Mouse (Mus musculus) lung, postnatal 0 days (tissue): ENCODE data around the gene Lgr4. TPM values are rescaled to one million over a fixed set of nuclear protein-coding genes. Genes with fewer than 3 reads are reported as not detected.

Source experiments
- ATAC-seq: fragments of 200-750 bp; cut with Nextera tagmentation; 2 replicates; pipeline ENCODE4 v1.8.0; 2017; ENCODE audit warnings: moderate library complexity
- DNase-seq: peaks from one replicate; pipeline ENCODE4 v3.0.0-alpha.2; 2016; ENCODE audit warnings: low spot score
- H3K27ac ChIP-seq: fragments of 300-500 bp; sonication (generic); 2 replicates; pipeline ENCODE4 v1.5.1; 2014; ENCODE audit warnings: antibody characterized with exemption, mild to moderate bottlenecking, low read length, mixed read lengths
- H3K27me3 ChIP-seq: fragments of 300-500 bp; sonication (generic); replicated peaks from 2 replicates; pipeline ENCODE4 v1.6.1; 2014; ENCODE audit warnings: low read length, mixed read lengths; ENCODE audit not compliant: insufficient read depth
- H3K36me3 ChIP-seq: fragments of 300-500 bp; sonication (generic); 2 replicates; pipeline ENCODE4 v1.6.1; 2014; ENCODE audit warnings: low read length, mixed read lengths; ENCODE audit not compliant: insufficient read depth
- H3K4me1 ChIP-seq: fragments of 300-500 bp; sonication (generic); 2 replicates; pipeline ENCODE4 v1.6.1; 2014; ENCODE audit warnings: antibody characterized with exemption, low read depth, low read length, mixed read lengths; ENCODE audit not compliant: insufficient read depth
- H3K4me2 ChIP-seq: fragments of 300-500 bp; sonication (generic); replicated peaks from 2 replicates; pipeline ENCODE4 v1.6.1; 2014; ENCODE audit warnings: low read depth, mild to moderate bottlenecking, low read length, moderate library complexity, mixed read lengths
- H3K4me3 ChIP-seq: fragments of 300-500 bp; sonication (generic); 2 replicates; pipeline ENCODE4 v1.5.1; 2014; ENCODE audit warnings: low read depth, low read length
- H3K9ac ChIP-seq: fragments of 300-500 bp; sonication (generic); replicated peaks from 2 replicates; pipeline ENCODE4 v1.6.1; 2014; ENCODE audit warnings: low read depth, mild to moderate bottlenecking
- H3K9me3 ChIP-seq: fragments of 300-500 bp; sonication (generic); 2 replicates; pipeline ENCODE4 v1.6.1; 2016; ENCODE audit warnings: low read length, mixed read lengths
- CTCF ChIP-seq: IDR thresholded peaks from 2 replicates; pipeline ENCODE4 v1.5.1; 2016; ENCODE audit warnings: antibody characterized with exemption, mild to moderate bottlenecking
- EP300 ChIP-seq: IDR thresholded peaks from 2 replicates; pipeline ENCODE4 v1.6.1; 2016; ENCODE audit warnings: antibody characterized with exemption, mild to moderate bottlenecking, control low read depth
- WGBS: fragments of 180-500 bp; shearing (Covaris S2); extraction: QIAGEN DNeasy Blood & Tissue Kit; methylation state at CpG from one replicate; pipeline ENCODE4 v1.1.7; 2014; 5-methylcytosine and 5-hydroxymethylcytosine counted together
- polyA plus RNA-seq: library from polyadenylated mRNA; unstranded; fragments of >200 nt; fragmentation: Nextera tagmentation; extraction: Ambion mirVana; gene quantifications from 2 replicates; pipeline ENCODE4 v1.2.1, GENCODE M21; 2015

The Lgr4 gene
- polyA plus RNA-seq, 1 experiment from 2014 or later: 1.8 TPM

DNA sequence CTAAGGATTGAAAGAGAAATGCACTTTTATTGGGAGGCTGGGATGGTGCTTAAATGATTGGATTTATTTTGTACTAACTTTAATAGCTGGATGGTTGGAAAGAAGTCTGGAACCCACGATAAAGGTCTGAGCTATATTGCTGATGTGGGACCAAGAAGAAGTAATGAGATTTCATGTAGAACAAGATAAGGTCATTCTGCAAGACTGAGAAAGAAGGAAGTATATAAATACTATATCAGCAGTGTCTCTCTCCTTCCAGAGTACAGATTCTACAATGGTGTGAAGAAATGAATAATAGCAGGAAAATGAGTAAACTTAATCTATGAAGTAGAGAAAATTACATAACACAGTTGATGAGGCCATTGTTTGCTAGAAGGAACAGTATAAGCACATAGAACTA is 103.0 kb downstream of the Lgr4 start:
- Histone ChIP-seq H3K4me2 (no peak overlapping the region), H3K9ac (no peak overlapping the region), H3K4me1 (peaks cover 4% of the 10 kb centered on the region; the same call in 1 of the 2 replicates), H3K27ac (no peak overlapping the region), H3K27me3 (no peaks in the 10 kb centered on the region), H3K4me3 (no peak overlapping the region), H3K9me3 (no peaks in the 10 kb centered on the region), H3K36me3 (no peaks in the 10 kb centered on the region)
- ATAC-seq (no peak), DNase-seq (no peak)
- TF ChIP-seq EP300 (no peak), CTCF (no peak)
- 87% methylated on average over 1 of the region's 1 CpGs for WGBS

DNA sequence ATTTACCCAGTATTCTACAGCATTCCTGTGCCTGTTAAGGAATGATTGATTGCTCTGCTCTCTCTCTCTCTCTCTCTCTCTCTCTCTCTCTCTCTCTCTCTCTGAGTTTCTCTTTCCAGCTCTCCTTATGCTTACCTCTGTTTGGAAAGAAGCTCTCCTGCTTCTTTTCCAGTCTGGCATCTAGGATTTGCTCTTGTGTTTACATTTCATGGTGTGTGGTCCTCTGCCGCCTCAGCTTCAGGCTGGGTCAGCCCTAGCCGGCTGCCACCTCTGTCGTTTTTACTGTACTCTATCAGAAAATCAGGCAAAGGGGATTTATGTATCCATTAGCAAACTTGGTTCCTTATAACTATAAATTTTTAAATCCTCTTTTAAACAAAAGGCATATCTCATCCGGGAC is 118.8 kb downstream of the Lgr4 start:
- TF ChIP-seq EP300 (no peak), CTCF (no peak)
- ATAC-seq: no peak
- no peak overlapping the region for H3K4me3 ChIP-seq
- H3K36me3 ChIP-seq: no peaks in the 10 kb centered on the region
- DNase-seq: no peak
- H3K27me3 ChIP-seq: no peaks in the 10 kb centered on the region
- H3K4me1 ChIP-seq: no peaks in the 10 kb centered on the region
- no peak overlapping the region for H3K9ac ChIP-seq
- H3K4me2 ChIP-seq: no peak overlapping the region
- WGBS: 21% methylated on average over 4 of the region's 4 CpGs
- no peaks in the 10 kb centered on the region for H3K9me3 ChIP-seq
- no peak overlapping the region for H3K27ac ChIP-seq

DNA sequence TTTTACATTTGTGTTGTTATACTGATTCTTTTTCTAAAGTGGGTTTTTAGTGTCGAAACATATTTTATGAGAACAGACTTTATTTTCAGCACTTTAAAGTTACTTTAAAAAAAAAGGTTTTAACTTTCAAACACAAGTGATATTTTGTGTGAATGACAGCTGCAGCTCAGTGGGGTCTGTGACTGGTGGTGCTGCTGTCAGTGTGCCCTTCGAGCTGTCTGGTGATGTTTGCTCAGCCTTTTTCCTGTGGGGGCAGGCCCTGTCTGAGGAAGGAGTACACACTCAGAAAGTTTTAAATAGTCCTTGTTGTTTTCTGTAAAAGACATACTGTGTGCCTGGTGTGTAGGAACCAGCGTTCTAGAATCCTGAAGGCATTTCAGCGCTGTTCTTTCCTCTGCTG is 119.2 kb downstream of the Lgr4 start:
- Histone ChIP-seq H3K4me1 (no peaks in the 10 kb centered on the region), H3K27me3 (no peaks in the 10 kb centered on the region), H3K9ac (no peak overlapping the region), H3K4me3 (no peak overlapping the region), H3K36me3 (no peaks in the 10 kb centered on the region), H3K27ac (no peak overlapping the region), H3K4me2 (no peak overlapping the region), H3K9me3 (no peaks in the 10 kb centered on the region)
- TF ChIP-seq CTCF: no peak
- TF ChIP-seq EP300: no peak
- WGBS: 41% methylated on average over 4 of the region's 4 CpGs
- ATAC-seq (no peak), DNase-seq (no peak)

DNA sequence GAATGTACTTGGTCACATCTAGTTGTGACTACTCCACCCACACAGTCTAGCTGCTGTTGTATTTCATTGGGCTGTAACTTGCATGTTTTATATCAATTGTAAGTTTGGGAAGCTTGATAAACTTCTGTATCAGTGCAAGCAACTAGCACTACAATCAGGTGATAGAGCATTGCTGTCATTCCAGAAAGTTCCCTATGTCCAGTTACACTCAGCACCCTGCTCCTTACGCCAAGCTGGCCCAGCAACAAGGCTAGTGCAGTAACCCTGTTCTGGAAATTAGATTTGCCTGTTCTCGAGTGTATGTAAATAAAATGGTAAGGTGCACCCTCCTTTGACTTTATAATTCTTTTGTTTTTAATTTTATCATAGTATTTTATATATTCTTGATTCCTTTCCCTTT is 119.8 kb downstream of the Lgr4 start:
- H3K36me3 ChIP-seq: no peaks in the 10 kb centered on the region
- TF ChIP-seq CTCF (no peak), EP300 (no peak)
- H3K4me3 ChIP-seq: no peak overlapping the region
- H3K9me3 ChIP-seq: no peaks in the 10 kb centered on the region
- H3K4me2 ChIP-seq: no peak overlapping the region
- H3K9ac ChIP-seq: no peak overlapping the region
- no peak overlapping the region for H3K27ac ChIP-seq
- ATAC-seq: no peak
- no peaks in the 10 kb centered on the region for H3K4me1 ChIP-seq
- no peak for DNase-seq
- H3K27me3 ChIP-seq: no peaks in the 10 kb centered on the region
- 66% methylated on average over 2 of the region's 2 CpGs for WGBS

DNA sequence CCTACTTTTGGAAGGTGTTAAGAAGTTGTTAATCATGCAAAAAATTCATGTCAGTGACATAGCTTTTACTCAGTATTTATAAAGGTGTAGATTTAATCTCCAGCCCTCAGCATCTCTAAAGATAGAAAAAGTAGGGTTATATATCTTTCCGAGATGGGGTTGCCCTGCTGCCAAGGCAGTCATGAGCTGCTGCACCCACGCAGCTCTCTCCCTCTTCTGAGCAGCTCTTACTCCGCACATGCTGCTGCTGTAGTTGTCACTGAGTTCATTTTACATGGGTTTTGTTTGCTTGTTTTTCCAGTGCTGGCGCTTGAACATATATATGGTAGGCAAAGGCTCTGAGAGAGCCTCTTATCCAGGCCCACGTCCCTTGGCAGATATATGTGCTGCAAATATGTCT is 120.9 kb downstream of the Lgr4 start:
- no peak overlapping the region for H3K27ac ChIP-seq
- H3K36me3 ChIP-seq: no peaks in the 10 kb centered on the region
- WGBS: 76% methylated on average over 5 of the region's 5 CpGs
- H3K27me3 ChIP-seq: no peaks in the 10 kb centered on the region
- no peaks in the 10 kb centered on the region for H3K9me3 ChIP-seq
- DNase-seq (no peak), ATAC-seq (no peak)
- no peak overlapping the region for H3K4me2 ChIP-seq
- H3K4me3 ChIP-seq: no peak overlapping the region
- H3K4me1 ChIP-seq: no peaks in the 10 kb centered on the region
- TF ChIP-seq EP300 (no peak), CTCF (no peak)
- no peak overlapping the region for H3K9ac ChIP-seq

DNA sequence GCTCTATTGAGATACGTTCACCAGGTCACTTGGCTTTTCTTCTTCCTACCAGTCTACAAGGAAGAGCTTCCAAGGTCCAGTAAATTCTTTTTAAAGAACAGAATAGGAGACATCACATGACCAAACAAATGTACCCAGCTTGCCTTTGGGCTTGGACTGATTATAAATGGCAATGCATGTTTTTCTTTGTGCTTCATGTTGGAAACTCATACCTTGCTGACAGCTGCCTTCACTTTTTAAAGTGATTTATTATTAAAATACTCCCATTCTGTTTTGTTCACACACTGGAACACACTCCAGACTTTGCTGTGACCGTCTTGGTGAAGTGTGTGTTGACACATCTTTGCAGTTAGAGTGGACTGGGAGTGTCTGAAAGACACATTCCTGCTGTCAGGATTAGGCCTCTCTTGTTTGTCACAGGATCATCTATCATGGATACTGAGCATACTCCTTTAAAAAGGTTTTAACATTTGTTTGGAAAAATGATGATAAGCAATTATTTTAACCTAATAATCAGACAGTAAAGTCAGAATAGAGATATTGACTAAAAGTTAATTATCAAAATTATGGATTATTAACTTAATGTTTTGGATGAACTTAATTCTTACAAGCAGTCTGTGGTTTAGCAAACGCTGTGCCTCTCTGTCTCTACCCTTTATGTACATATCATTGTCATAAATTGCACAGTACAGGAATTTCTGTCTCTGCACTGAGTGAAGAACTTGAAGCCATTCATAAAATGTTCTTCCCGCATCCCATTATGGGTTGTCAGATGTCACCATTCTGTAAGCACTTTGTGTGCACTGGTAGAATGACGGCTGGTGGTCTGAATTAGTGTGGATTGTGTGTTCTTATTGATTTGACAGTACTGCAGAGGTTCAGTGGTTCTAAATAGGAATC is 125.7 kb downstream of the Lgr4 start:
- no peak for ATAC-seq
- 57% methylated on average over 5 of the region's 5 CpGs for WGBS
- H3K27ac ChIP-seq: no peak overlapping the region
- no peak overlapping the region for H3K4me2 ChIP-seq
- no peaks in the 10 kb centered on the region for H3K36me3 ChIP-seq
- H3K4me3 ChIP-seq: no peak overlapping the region
- TF ChIP-seq CTCF: no peak
- TF ChIP-seq EP300: no peak
- no peaks in the 10 kb centered on the region for H3K27me3 ChIP-seq
- H3K9me3 ChIP-seq: no peaks in the 10 kb centered on the region
- DNase-seq: no peak
- no peaks in the 10 kb centered on the region for H3K4me1 ChIP-seq
- H3K9ac ChIP-seq: no peak overlapping the region
